Mouse (Mus musculus): ENCODE data around the gene Rbm33. TPM values are rescaled to one million over a fixed set of nuclear protein-coding genes. Genes with fewer than 3 reads are reported as not detected.

Gene Rbm33
- total RNA-seq, 2 experiments from 2014 or later: 70.5 to 78.4 TPM

DNA sequence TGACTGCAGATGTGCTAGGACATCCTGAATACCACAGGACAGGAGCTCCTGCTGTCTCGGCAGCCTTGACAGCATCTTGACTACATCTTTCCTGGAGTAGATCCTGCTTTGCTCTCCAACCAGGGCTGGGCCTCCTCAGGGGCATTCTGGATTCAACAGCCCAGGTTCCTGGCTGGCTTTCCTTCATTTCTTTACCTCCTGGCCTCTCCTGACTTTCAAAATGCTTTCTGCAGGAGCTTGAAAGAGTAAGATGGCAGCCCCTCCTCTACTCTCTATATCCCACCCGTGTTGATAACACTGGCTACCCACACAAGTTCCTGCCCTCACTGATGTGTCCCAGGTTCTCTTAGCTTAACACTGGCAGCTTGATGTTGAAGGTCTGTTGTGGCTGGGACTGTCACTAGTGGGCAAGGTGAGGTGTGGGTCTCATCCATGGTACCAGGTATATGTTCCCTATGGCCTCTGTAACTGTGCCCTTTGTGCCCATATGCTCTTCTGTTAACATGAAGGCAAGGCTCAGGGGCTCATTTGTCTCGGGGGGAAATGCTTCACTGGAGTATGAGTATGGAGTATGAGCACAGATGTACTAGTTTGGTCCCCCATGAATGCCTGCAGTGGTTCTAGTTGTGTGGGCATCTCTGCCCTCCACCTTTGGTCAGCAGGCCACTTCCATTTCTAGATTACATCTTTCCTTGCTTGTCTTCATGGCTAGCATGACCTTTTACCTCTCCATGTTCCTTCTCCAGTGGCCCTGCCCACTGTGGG lies 133.4 kb downstream of the Rbm33 start:
- DNase-seq (ENCODE audit: low spot score in 2 of 2): no peak
- Histone ChIP-seq H3K27ac (no peak overlapping the region), H3K4me3 (no peak overlapping the region)
- no peak for TF ChIP-seq CTCF (conservative IDR thresholded peaks at IDR 0.05)

DNA sequence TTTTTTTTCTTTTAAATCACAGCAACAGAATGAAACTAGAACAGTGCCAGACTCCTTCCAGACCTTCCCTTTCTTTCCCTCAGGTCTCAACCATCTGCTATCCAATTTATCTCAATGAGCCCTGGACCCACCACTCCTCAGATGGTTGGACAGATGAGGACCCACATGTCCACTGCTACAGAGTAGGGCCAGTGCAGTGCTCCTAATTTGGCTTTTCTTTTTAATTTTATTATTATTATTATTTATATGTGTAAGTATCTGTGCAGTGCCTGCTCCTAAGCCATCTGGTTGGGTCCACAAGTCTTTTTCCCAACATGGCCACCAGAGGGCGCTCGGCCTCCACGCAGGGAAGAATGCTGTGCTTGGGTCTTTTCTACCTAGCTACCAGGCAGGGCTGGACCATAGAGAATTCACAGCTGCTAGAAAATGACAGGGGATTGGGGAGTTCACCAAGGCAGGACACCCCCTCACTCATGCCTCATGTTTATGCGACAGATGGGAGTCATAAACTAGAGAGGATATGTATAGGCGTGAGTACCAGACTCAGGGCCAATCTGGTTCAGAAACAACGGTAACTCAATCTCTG lies 134.2 kb downstream of the Rbm33 start:
- Histone ChIP-seq H3K4me3 (no peak overlapping the region), H3K27ac (no peak overlapping the region)
- DNase-seq (ENCODE audit: low spot score in 2 of 2): peak; percentile 87 to 94
- peak; percentile 99 for TF ChIP-seq CTCF (conservative IDR thresholded peaks at IDR 0.05)

DNA sequence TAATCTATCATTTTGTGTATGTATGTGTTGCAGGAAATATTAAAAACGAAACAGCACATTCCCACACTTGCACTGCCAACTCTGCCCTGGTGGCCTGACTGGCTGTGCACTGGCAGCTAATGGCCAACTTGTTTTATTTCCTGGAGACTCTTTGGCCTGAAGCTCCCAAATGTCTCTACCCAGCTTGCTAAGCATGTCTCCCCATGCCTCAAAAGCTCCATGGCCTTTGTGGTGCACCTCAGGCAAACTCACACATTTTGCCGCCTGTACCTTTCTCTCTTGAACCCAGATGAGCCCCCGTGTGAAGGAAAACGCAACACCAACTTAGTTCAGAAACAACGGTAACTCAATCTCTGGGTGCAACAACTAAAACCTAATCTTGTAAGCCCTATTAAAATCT lies 136.2 kb downstream of the Rbm33 start:
- TF ChIP-seq CTCF (conservative IDR thresholded peaks at IDR 0.05): no peak
- Histone ChIP-seq H3K4me3 (no peak overlapping the region), H3K27ac (no peak overlapping the region)
- DNase-seq (ENCODE audit: low spot score in 2 of 2): no peak

DNA sequence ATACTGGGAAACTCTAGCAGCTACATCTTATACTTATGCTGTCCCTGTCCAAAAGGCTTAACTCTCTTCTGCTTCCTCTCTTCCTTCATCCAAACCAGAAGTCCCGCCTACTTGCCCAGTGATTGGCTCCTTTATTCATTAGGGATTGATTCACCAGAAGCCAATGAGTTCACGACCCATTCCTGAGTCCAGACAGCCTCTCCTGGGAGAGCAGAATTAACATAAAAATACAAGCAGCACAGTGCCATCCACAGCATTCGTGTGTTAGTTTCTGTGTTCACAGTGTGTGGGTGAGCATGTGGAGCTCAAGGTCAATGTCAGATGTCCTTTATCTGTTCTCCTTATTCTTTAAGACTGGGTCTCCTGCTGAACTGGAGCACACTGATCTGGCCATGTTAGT lies 136.6 kb downstream of the Rbm33 start:
- Histone ChIP-seq H3K4me3 (no peak overlapping the region), H3K27ac (no peak overlapping the region)
- DNase-seq (ENCODE audit: low spot score in 2 of 2): no peak
- no peak for TF ChIP-seq CTCF (conservative IDR thresholded peaks at IDR 0.05)

DNA sequence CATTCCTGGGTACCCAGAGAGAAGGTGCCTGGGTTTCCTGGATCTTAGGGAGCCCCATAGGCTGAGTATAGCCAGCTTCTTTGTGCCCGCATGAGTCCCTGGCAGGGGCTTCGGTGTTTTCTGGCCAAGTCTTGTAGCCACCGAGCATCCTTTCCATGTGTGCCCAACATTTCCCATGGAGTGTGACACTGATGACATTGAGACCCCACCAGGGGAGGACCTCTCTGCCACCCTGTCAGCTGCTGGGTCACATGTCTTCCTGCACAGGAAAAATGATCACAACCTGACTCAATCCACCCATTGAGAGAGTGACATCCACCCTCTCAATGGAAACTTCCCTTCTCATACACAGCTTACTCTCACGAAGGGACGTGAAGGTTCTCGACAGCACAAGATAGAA lies 137.6 kb downstream of the Rbm33 start:
- no peak for DNase-seq (ENCODE audit: low spot score in 2 of 2)
- no peak for TF ChIP-seq CTCF (conservative IDR thresholded peaks at IDR 0.05)
- Histone ChIP-seq H3K27ac (no peak overlapping the region), H3K4me3 (no peak overlapping the region)

DNA sequence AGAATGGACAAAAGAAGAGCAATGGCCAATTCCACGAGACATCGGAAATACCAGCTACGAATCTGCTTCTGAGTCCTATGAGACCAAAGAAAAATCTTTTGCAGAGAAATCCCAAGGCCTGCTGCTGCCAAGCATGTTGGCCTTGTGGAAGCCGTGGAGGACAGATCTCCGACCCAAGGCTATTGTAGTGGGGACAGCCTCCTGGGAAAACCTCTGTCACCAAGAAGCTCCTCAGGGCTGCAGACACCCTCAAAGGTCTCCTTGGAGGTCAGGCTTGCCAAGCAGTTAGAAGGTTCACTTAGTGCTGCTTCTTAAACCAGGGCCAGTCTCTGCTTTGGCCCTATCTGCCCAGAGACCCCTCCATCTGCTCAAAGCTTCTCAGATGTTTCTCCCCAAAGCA lies 138.8 kb downstream of the Rbm33 start:
- no peak for DNase-seq (ENCODE audit: low spot score in 2 of 2)
- H3K27ac ChIP-seq: no peak overlapping the region
- TF ChIP-seq CTCF (conservative IDR thresholded peaks at IDR 0.05): no peak
- H3K4me3 ChIP-seq: no peak overlapping the region

DNA sequence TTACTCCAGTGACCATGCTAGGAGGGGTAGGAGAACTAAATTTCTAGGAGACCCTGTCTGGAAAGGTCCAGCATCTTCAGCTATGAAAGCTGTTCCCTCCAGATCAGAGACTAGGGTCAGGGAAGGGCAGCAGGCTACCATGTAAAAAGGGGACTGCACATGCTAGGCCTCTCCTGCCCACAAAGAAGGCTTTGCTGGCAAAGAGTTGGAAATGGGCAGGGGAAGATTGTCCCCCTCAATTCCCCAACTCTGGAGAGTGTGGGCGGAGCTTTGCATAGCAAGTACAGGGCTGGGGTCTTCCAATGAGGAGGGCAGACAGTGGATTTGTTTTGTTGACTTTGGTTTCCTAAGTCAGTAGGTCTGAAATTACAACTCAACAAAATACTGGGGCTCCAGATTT lies 139.4 kb downstream of the Rbm33 start:
- Histone ChIP-seq H3K27ac (no peak overlapping the region), H3K4me3 (no peak overlapping the region)
- no peak for TF ChIP-seq CTCF (conservative IDR thresholded peaks at IDR 0.05)
- DNase-seq (ENCODE audit: low spot score in 2 of 2): no peak

DNA sequence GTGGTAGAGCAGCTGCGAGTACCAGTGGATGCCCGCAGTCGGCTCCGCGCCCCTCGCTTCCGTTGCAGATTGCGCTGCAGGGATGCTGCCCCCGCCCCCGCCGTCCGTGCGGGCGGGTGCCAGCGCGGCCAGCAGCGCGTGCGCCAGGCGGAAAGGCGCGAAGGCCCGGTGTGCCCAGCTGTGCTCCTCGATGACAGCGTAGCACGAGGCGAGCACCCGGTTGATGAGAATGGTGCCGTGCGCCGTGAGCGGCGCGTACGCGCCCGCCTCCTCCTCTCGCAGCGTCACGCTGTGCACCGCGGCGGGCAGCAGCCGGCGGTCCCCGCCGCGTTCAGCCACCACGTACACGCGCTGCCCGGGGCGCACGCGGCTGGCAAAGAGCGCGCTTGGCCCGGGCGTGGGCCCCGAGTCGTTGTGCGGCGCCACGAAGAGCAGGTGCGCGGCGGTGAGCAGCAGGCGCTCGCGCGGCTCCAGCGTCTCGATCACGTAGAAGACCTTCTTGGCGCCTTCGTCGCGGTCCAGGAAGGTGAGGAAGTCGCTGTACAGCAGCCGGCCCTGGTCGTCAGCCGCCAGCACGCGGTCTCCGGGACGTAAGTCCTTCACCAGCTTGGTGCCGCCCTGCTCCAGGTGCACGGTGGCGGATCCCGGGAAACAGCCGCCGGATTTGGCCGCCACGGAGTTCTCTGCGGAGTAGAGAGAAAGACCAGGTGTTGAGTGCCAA lies 141.2 kb downstream of the Rbm33 start:
- no peak for TF ChIP-seq CTCF (conservative IDR thresholded peaks at IDR 0.05)
- Histone ChIP-seq H3K27ac (no peak overlapping the region), H3K4me3 (peak overlapping the region; percentile 38)
- DNase-seq (ENCODE audit: low spot score in 2 of 2): no peak

DNA sequence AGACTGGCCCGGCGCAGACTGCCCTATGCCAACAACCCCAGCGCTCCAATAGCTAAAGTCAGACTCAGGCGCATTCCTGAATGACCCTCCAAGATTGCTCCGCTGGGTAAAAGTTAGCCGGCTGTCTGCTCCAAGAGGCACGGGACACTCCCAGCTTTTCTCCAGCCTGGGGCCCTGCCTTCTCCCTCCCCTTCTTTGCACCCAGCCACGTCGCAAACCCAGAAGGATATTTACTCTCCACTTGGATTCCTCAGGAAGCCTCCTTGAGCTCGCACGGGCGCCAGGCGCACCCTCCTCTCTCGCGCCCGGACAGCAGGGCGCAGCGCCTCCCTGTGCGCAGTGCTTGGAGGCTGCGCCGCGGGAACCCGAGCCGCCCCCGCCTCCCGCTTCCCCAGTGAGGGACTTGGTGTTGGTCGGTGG lies 141.9 kb downstream of the Rbm33 start:
- no peak for DNase-seq (ENCODE audit: low spot score in 2 of 2)
- no peak overlapping the region for H3K4me3 ChIP-seq
- H3K27ac ChIP-seq: no peak overlapping the region
- no peak for TF ChIP-seq CTCF (conservative IDR thresholded peaks at IDR 0.05)

DNA sequence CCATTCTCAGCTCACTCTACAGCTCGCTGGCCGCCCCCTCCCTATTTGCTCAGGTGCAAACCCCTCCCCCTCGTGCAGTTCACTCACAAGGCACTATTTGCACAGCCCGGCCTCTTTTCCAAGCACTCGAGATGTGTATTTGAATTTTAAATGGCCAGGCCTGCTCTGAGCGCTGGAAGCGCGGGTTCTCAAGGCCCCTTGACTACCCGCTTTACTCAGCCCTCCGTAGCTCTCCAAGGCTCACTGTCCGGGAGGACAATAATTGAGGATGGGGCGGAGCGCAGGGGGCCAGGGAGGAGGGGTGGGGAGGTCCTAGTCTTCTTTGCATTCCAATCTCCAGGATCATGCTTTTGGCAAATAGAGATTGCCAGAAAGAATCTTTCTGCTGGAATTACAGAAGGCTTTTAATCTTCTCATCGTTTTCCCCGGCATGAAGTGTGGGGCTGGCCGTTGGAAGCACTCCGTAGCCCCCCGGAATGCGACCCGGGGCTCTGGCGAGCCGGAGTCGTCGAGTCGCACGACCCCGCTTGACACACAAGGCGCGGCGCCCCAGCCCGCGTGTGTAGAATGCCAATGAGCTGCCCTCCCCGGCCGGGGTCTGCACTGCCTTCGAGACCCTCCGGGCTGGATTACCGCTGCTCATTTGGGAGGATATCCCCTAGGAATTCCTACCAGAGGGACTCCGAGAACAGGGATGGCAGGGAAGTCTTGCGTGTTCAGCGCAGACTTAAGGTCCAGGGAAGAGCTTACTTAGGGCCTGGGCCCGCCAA lies 142.7 kb downstream of the Rbm33 start:
- DNase-seq (ENCODE audit: low spot score in 2 of 2): no peak
- Histone ChIP-seq H3K4me3 (no peak overlapping the region), H3K27ac (no peak overlapping the region)
- no peak for TF ChIP-seq CTCF (conservative IDR thresholded peaks at IDR 0.05)

DNA sequence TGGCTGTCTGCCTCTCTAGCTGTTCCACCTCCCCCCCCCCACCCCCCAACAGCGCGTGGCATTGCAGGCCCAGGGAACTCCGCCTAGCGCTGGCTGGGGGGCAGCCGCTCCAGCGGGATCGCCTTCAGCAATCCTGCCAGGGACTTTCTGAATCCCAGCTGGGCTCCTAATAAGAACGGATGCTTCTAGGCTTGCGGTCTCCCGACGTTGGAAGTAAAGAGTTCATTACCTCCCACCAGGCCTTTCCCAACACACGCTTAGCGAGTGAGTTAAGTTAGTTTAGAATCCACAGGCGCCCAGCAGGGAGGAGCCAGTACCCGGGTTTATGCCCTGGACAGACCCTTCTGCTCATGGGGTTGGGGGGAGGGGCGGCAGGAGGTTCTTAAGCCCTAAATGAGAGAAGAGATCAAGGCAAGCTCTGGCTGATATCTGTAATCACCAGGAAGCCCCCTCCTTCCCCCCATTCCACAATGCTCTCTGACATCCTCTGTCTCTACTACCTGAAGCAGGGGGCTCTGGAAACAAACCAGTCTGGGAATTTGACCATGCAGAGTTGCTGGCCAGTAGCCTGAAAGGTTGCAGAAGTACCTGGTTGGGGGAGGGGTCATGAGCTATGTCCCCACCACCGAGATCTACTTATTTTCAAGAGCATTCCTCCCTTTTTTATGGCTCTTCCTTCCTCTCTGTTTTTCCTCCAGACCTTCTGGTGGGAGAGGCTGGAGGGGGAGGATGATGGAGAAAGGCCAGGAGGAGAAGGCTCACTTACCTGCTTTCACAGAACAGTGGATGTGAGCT lies 143.8 kb downstream of the Rbm33 start:
- TF ChIP-seq CTCF (conservative IDR thresholded peaks at IDR 0.05): no peak
- Histone ChIP-seq H3K4me3 (no peak overlapping the region), H3K27ac (no peak overlapping the region)
- no peak for DNase-seq (ENCODE audit: low spot score in 2 of 2)

DNA sequence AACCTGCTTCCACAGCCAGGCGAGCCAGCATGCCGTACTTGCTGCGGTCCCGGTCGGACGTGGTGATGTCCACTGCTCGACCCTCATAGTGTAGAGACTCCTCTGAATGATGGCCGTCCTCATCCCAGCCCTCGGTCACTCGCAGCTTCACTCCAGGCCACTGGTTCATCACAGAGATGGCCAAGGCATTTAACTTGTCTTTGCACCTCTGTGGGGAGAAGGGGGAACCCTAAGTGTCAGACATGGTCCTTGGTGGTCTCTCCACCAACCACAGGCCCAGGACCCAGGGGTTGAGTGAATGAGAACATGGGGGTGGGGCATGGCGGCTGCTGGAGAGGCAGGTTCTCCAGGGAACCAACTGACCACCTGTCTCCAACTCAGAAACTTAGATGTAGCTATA lies 144.5 kb downstream of the Rbm33 start:
- no peak for DNase-seq (ENCODE audit: low spot score in 2 of 2)
- Histone ChIP-seq H3K4me3 (no peak overlapping the region), H3K27ac (no peak overlapping the region)
- no peak for TF ChIP-seq CTCF (conservative IDR thresholded peaks at IDR 0.05)

Measured in layer of hippocampus, adult 2 months (tissue).